Mouse (Mus musculus) kidney, adult 2 months (tissue): Measurements from ENCODE around the gene Cryge. TPM values are rescaled to one million over a fixed set of nuclear protein-coding genes. Genes with fewer than 3 reads are reported as not detected.

Source experiments
- DNase-seq: peaks from one replicate; pipeline ENCODE4 v3.0.0; 2021
- H3K27ac ChIP-seq: fragments of 200-500 bp; 2 replicates; pipeline ENCODE4 v1.5.1; 2012; ENCODE audit warnings: low read depth, low read length, control low read depth, inconsistent platforms; ENCODE audit not compliant: insufficient read depth
- H3K27me3 ChIP-seq: fragments of 200-500 bp; replicated peaks from 2 replicates; pipeline ENCODE4 v1.6.1; 2012; ENCODE audit warnings: mild to moderate bottlenecking, moderate library complexity, low read length, inconsistent platforms; ENCODE audit not compliant: control insufficient read depth, insufficient read depth
- H3K36me3 ChIP-seq: fragments of 200-500 bp; 2 replicates; pipeline ENCODE4 v1.6.1; 2012; ENCODE audit warnings: mild to moderate bottlenecking, moderate library complexity, low read length, inconsistent platforms; ENCODE audit not compliant: control insufficient read depth, insufficient read depth
- H3K4me1 ChIP-seq: fragments of 200-500 bp; 2 replicates; pipeline ENCODE4 v1.6.1; 2011; ENCODE audit warnings: low read length; ENCODE audit not compliant: control insufficient read depth, insufficient read depth
- H3K4me3 ChIP-seq: fragments of 200-500 bp; 2 replicates; pipeline ENCODE4 v1.5.1; 2011; ENCODE audit warnings: mild to moderate bottlenecking, low read depth, low read length, control low read depth; ENCODE audit not compliant: insufficient read depth
- CTCF ChIP-seq: fragments of 200-500 bp; conservative IDR thresholded peaks from 2 replicates; pipeline ENCODE4 v1.5.1; 2011; ENCODE audit warnings: low read depth, mild to moderate bottlenecking, control low read depth, low read length, moderate library complexity, mixed read lengths; ENCODE audit not compliant: insufficient read depth, insufficient read length
- POLR2A ChIP-seq: fragments of 200-500 bp; IDR thresholded peaks from one replicate; pipeline ENCODE4 v1.6.1; 2011; ENCODE audit warnings: low read depth, low read length, control low read depth
- WGBS: fragments of 180-500 bp; shearing (Covaris S2); methylation state at CpG from one replicate; pipeline ENCODE4 v1.1.7; 2018; 5-methylcytosine and 5-hydroxymethylcytosine counted together
- polyA plus RNA-seq: library from polyadenylated mRNA; depleted of rRNA; stranded (reverse); fragments of >200 nt; gene quantifications from 2 replicates; pipeline ENCODE4 v1.2.3, GENCODE M21; 2012

Gene Cryge
- polyA plus RNA-seq, 1 experiment: not detected

GRCm38 (mm10) chr1:65041837-65042236 lies 9.1 kb downstream of the Cryge start:
- no peak for DNase-seq
- no peak for TF ChIP-seq POLR2A
- no peak for TF ChIP-seq CTCF
- WGBS: 93% methylated on average over 3 of the region's 3 CpGs

GRCm38 (mm10) chr1:65040806-65041205 lies 10.1 kb downstream of the Cryge start:
- Histone ChIP-seq H3K27ac (no peak overlapping the region), H3K4me3 (no peak overlapping the region), H3K27me3 (no peaks in the 10 kb centered on the region), H3K4me1 (no peaks in the 10 kb centered on the region), H3K36me3 (no peaks in the 10 kb centered on the region)
- no peak for DNase-seq
- no peak for TF ChIP-seq CTCF
- no peak for TF ChIP-seq POLR2A
- WGBS: 50% methylated on average over 6 of the region's 6 CpGs

More at GRCm38 (mm10) chr1:65041837-65042236, 9.1 kb downstream of the Cryge start:
- Histone ChIP-seq H3K4me1 (no peaks in the 10 kb centered on the region), H3K27me3 (no peaks in the 10 kb centered on the region), H3K36me3 (no peaks in the 10 kb centered on the region), H3K27ac (no peak overlapping the region), H3K4me3 (no peak overlapping the region)

GRCm38 (mm10) chr1:65039679-65040078 lies 11.3 kb downstream of the Cryge start:
- 68% methylated on average over 3 of the region's 3 CpGs for whole genome bisulfite sequencing
- Histone ChIP-seq H3K27me3 (no peaks in the 10 kb centered on the region), H3K27ac (no peak overlapping the region), H3K36me3 (no peaks in the 10 kb centered on the region), H3K4me3 (no peak overlapping the region), H3K4me1 (no peaks in the 10 kb centered on the region)
- no peak for DNase-seq
- TF ChIP-seq POLR2A (no peak), CTCF (no peak)

GRCm38 (mm10) chr1:65037542-65037941 lies 13.4 kb downstream of the Cryge start:
- no peak overlapping the region for H3K27ac ChIP-seq
- WGBS: 76% methylated on average over 2 of the region's 2 CpGs
- H3K4me3 ChIP-seq: no peak overlapping the region
- no peaks in the 10 kb centered on the region for H3K36me3 ChIP-seq
- no peak for DNase-seq
- H3K27me3 ChIP-seq: no peaks in the 10 kb centered on the region
- H3K4me1 ChIP-seq: no peaks in the 10 kb centered on the region
- no peak for TF ChIP-seq POLR2A
- no peak for TF ChIP-seq CTCF

- Histone ChIP-seq H3K4me3 (no peak overlapping the region), H3K4me1 (no peaks in the 10 kb centered on the region), H3K27ac (no peak overlapping the region), H3K36me3 (no peaks in the 10 kb centered on the region), H3K27me3 (0 out of 2 replicates have a peak, but pooled peaks cover 1% of the 10 kb centered on the region)
- TF ChIP-seq CTCF: no peak
- no peak for TF ChIP-seq POLR2A
- WGBS: 37% methylated on average over 3 of the region's 3 CpGs
- DNase-seq: no peak
These were observed 15.4 kb downstream of the Cryge start for GRCm38 (mm10) chr1:65035513-65035912.

- Histone ChIP-seq H3K27me3 (0 out of 2 replicates have a peak, but pooled peaks cover 1% of the 10 kb centered on the region), H3K4me3 (no peak within 1 kb of the TSS), H3K4me1 (no peaks in the 10 kb centered on the region), H3K27ac (no peak within 1 kb of the TSS), H3K36me3 (no peaks in the 10 kb centered on the region)
- no peak for DNase-seq
- TF ChIP-seq POLR2A (no peak), CTCF (no peak)
These were observed 18.3 kb downstream of the Cryge start, which contains the start of gene Akr1cl for GRCm38 (mm10) chr1:65032641-65033040. Akr1cl (minus strand) TSS chr1:65032759.

- no peak overlapping the region for H3K4me3 ChIP-seq
- H3K27ac ChIP-seq: no peak overlapping the region
- no peaks in the 10 kb centered on the region for H3K4me1 ChIP-seq
- H3K36me3 ChIP-seq: no peaks in the 10 kb centered on the region
- H3K27me3 ChIP-seq: 0 out of 2 replicates have a peak, but pooled peaks cover 1% of the 10 kb centered on the region
- WGBS: 43% methylated on average over 9 of the region's 9 CpGs
- DNase-seq: no peak
- TF ChIP-seq CTCF: no peak
- no peak for TF ChIP-seq POLR2A
These were observed 22.7 kb downstream of the Cryge start for GRCm38 (mm10) chr1:65028206-65028605.
